Mouse (Mus musculus) forebrain, embryonic 12.5 days (tissue): ENCODE data around the gene Ebf1. TPM values are rescaled to one million over a fixed set of nuclear protein-coding genes. Genes with fewer than 3 reads are reported as not detected.

ENCODE experiments used
- ATAC-seq: fragments of 200-750 bp; cut with Nextera tagmentation; 2 replicates; pipeline ENCODE4 v1.8.0; 2017; ENCODE audit warnings: moderate TSS enrichment; ENCODE audit not compliant: low FRiP score
- H3K27ac ChIP-seq: fragments of 300-500 bp; sonication (generic); 2 replicates; pipeline ENCODE4 v1.5.1; 2016; ENCODE audit warnings: mild to moderate bottlenecking
- H3K27me3 ChIP-seq: fragments of 300-500 bp; sonication (generic); 2 replicates; pipeline ENCODE4 v1.6.1; 2016; ENCODE audit warnings: mild to moderate bottlenecking
- H3K36me3 ChIP-seq: fragments of 300-500 bp; sonication (generic); replicated peaks from 2 replicates; pipeline ENCODE4 v1.6.1; 2016; ENCODE audit warnings: mild to moderate bottlenecking
- H3K4me1 ChIP-seq: fragments of 300-500 bp; sonication (generic); 2 replicates; pipeline ENCODE4 v1.6.1; 2016
- H3K4me2 ChIP-seq: fragments of 300-500 bp; sonication (generic); 2 replicates; pipeline ENCODE4 v1.6.1; 2016; ENCODE audit warnings: mild to moderate bottlenecking, moderate library complexity
- H3K4me3 ChIP-seq: fragments of 300-500 bp; sonication (generic); replicated peaks from 2 replicates; pipeline ENCODE4 v1.5.1; 2016; ENCODE audit warnings: mild to moderate bottlenecking
- H3K9ac ChIP-seq: fragments of 300-500 bp; sonication (generic); 2 replicates; pipeline ENCODE4 v1.6.1; 2016; ENCODE audit warnings: mild to moderate bottlenecking
- H3K9me3 ChIP-seq: fragments of 300-500 bp; sonication (generic); 2 replicates; pipeline ENCODE4 v1.6.1; 2016
- WGBS: fragments of 180-500 bp; shearing (Covaris S2); methylation state at CpG from one replicate; pipeline ENCODE4 v1.1.7; 2016; 5-methylcytosine and 5-hydroxymethylcytosine counted together
- polyA plus RNA-seq: library from polyadenylated mRNA; unstranded; fragments of >200 nt; fragmentation: Nextera tagmentation; extraction: Ambion mirVana; gene quantifications from 2 replicates; pipeline ENCODE4 v1.2.1, GENCODE M21; 2016

Ebf1 gene
- polyA plus RNA-seq, 1 experiment from 2014 or later: 26.8 TPM

DNA sequence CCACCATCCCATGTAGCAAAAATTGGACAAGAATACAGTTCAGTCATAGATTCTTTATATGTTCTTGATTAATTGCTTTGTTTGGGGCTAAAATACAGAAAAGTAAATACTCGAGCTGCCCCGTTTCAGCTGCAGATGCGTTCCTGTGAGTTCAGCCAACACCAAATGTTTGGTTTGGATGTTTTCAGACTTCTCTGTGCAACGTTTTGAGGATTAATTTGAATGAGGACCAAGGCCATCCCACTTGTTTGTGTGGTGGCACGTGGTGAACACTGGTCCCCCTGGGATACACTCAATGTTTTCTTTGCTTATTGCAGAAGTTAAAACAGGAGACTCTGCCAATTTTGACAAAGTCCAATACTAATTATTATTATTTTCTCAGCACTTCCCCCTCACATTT is 289.3 kb downstream of the Ebf1 start:
- no peak for ATAC-seq
- Histone ChIP-seq H3K27me3 (peaks cover 16% of the 10 kb centered on the region), H3K4me3 (no peak overlapping the region), H3K9me3 (no peaks in the 10 kb centered on the region), H3K36me3 (no peaks in the 10 kb centered on the region), H3K4me1 (peaks cover 22% of the 10 kb centered on the region), H3K4me2 (no peak overlapping the region), H3K9ac (no peak overlapping the region), H3K27ac (no peak overlapping the region)
- 77% methylated on average over 5 of the region's 5 CpGs for WGBS

DNA sequence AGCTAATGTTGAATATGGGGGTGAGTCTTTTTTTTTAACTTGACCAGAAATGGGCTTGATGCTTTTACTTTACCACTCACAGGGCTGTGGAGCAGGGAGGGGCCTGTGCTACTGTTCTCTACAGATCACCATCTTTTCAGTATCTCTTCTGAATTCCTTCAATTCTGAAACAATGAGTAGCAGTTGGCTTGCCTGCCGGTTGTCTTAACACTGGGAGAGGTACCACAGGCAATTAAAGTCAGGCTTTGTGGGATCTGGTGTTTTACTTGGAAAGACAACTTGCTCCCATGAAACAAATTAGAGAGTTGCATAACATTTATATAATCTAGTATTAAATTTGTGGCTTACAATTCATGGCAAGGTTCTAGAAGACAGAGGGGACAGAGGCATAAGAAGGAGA is 294.6 kb downstream of the Ebf1 start:
- no peak for ATAC-seq
- no peaks in the 10 kb centered on the region for H3K9me3 ChIP-seq
- H3K36me3 ChIP-seq: no peaks in the 10 kb centered on the region
- H3K4me1 ChIP-seq: no peaks in the 10 kb centered on the region
- 0 out of 2 replicates have a peak, but pooled peaks cover 6% of the 10 kb centered on the region for H3K27me3 ChIP-seq
- 19% methylated on average over 1 of the region's 1 CpGs for WGBS
- H3K27ac ChIP-seq: no peak overlapping the region
- no peak overlapping the region for H3K4me3 ChIP-seq
- H3K4me2 ChIP-seq: no peak overlapping the region
- no peak overlapping the region for H3K9ac ChIP-seq

DNA sequence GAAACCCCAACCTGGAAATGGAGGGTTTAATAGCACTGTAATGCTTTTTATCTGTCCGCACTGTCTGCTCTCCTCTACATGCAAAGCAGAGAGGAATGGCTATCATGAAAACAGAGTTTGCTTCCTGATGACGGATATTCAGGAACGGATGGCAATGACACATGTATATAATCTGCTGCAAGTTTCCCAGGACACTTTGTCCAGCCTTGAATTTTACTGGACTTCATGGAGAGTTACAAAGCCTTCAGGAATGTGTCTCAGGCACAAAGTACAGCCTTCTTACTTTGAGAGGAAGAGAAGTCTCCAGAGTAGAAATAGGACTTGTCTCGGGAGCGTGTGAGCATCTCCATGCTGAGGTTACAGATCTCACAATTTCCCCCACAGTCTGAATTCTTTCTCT is 296.7 kb downstream of the Ebf1 start:
- Histone ChIP-seq H3K4me2 (no peak overlapping the region), H3K27ac (no peak overlapping the region), H3K9ac (no peak overlapping the region), H3K27me3 (0 out of 2 replicates have a peak, but pooled peaks cover 4% of the 10 kb centered on the region), H3K4me1 (no peaks in the 10 kb centered on the region), H3K36me3 (no peaks in the 10 kb centered on the region), H3K9me3 (no peaks in the 10 kb centered on the region), H3K4me3 (no peak overlapping the region)
- WGBS: 94% methylated on average over 5 of the region's 5 CpGs
- no peak for ATAC-seq

DNA sequence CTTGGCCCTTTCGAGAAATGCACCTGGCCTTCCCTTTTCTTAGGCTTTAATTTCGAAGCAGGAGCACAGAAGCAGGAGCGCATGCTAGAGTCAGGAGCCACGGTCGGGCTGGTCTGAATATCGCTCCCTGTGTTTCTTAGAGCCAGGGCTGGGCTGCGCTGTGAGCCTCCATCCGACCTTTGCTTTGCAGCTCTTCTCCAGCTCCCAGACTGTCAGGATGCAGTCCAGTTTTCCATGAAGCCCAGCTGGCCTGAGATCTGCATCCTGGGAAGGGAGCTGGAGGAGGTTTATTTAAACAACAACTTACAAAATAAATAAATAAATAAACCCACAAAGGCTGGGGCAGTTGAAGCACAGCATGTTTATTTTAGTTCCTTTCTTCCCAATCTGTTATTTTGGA is 299.9 kb downstream of the Ebf1 start:
- 71% methylated on average over 8 of the region's 8 CpGs for WGBS
- H3K9me3 ChIP-seq: no peaks in the 10 kb centered on the region
- no peaks in the 10 kb centered on the region for H3K36me3 ChIP-seq
- H3K4me3 ChIP-seq: no peak overlapping the region
- no peaks in the 10 kb centered on the region for H3K4me1 ChIP-seq
- no peak overlapping the region for H3K4me2 ChIP-seq
- 0 out of 2 replicates have a peak, but pooled peaks cover 4% of the 10 kb centered on the region for H3K27me3 ChIP-seq
- ATAC-seq: no peak
- no peak overlapping the region for H3K9ac ChIP-seq
- H3K27ac ChIP-seq: no peak overlapping the region

DNA sequence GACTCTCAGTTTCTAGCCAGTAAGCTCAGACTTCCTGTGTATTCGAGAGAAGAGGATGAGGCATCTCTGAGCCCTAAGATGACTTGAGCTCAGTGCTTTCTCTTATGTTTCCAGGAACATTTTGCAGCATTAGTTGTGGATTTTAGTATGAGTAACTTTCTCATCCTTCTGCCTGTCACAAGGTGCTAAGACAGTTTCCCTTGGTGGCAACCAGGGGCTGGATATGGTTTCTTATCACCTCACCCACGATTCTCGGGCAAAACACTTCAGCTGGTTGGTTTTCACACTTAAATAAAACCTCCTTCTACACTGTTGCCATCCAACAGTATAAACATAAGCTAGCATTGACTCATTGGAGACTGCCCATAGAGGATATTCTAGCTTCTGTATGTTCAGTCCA is 306.0 kb downstream of the Ebf1 start:
- no peaks in the 10 kb centered on the region for H3K36me3 ChIP-seq
- WGBS: 86% methylated on average over 3 of the region's 3 CpGs
- no peak overlapping the region for H3K27ac ChIP-seq
- H3K4me2 ChIP-seq: no peak overlapping the region
- H3K9ac ChIP-seq: no peak overlapping the region
- H3K4me1 ChIP-seq: peaks cover 5% of the 10 kb centered on the region; the same call in 1 of the 2 replicates
- H3K9me3 ChIP-seq: no peaks in the 10 kb centered on the region
- no peaks in the 10 kb centered on the region for H3K27me3 ChIP-seq
- no peak overlapping the region for H3K4me3 ChIP-seq
- no peak for ATAC-seq

DNA sequence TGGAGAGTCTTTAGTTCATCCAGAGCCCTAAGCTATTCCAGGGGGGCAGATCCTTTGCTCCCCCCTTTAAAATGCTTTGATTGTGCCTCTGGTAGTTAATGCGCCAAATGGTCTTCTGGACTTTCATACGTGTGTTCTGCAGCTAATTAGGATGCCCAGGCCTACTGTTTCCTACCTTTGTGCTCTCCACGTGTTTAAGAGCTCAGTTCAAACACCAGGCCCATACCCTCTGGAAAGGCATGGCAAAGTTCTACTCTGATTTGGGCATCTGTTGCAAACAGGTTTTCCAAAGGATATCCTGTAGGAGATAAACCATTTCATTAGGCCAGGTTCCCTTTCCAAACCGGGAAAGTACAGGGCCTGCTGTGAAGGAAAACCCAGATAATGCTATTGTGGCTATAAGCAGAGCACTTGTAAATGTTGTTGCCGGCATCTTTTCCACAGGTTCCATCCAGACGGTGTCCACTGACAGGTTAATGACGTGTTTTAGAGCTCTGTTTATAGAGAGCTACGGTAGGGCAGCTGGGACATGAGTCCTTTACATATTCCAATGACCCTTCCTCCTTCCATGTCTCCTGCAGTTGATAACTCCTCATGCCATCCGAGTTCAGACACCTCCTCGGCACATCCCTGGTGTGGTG is 306.9 kb downstream of the Ebf1 start:
- Histone ChIP-seq H3K9ac (no peak overlapping the region), H3K27me3 (no peaks in the 10 kb centered on the region), H3K36me3 (no peaks in the 10 kb centered on the region), H3K27ac (no peak overlapping the region), H3K4me2 (no peak overlapping the region), H3K4me3 (no peak overlapping the region), H3K4me1 (peaks cover 5% of the 10 kb centered on the region; the same call in 1 of the 2 replicates), H3K9me3 (no peaks in the 10 kb centered on the region)
- 85% methylated on average over 10 of the region's 10 CpGs for WGBS
- ATAC-seq: no peak

DNA sequence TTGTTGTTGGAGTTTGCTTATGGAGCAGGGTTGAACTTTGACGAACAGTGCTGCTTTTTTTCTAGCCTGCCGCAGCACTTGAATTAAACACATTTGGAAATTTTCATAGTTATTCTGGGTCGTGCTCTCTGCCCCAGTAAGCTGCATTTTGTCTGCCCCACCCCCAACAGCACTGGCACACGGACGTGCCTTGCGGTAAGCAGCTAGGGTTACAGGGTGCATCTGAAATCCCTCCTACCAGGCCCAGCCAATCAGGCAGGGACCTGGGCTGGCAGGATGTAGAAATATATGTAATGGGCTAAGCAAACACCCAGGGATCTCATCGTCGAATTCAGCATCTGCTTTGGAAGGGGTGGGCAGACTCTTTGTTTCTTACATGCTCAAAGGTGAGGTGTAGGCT is 307.8 kb downstream of the Ebf1 start:
- ATAC-seq: no peak
- H3K9ac ChIP-seq: no peak overlapping the region
- H3K9me3 ChIP-seq: no peaks in the 10 kb centered on the region
- WGBS: 45% methylated on average over 8 of the region's 8 CpGs
- no peaks in the 10 kb centered on the region for H3K27me3 ChIP-seq
- H3K4me3 ChIP-seq: no peak overlapping the region
- no peak overlapping the region for H3K27ac ChIP-seq
- no peak overlapping the region for H3K4me2 ChIP-seq
- peaks cover 5% of the 10 kb centered on the region; the same call in 1 of the 2 replicates for H3K4me1 ChIP-seq
- no peaks in the 10 kb centered on the region for H3K36me3 ChIP-seq

DNA sequence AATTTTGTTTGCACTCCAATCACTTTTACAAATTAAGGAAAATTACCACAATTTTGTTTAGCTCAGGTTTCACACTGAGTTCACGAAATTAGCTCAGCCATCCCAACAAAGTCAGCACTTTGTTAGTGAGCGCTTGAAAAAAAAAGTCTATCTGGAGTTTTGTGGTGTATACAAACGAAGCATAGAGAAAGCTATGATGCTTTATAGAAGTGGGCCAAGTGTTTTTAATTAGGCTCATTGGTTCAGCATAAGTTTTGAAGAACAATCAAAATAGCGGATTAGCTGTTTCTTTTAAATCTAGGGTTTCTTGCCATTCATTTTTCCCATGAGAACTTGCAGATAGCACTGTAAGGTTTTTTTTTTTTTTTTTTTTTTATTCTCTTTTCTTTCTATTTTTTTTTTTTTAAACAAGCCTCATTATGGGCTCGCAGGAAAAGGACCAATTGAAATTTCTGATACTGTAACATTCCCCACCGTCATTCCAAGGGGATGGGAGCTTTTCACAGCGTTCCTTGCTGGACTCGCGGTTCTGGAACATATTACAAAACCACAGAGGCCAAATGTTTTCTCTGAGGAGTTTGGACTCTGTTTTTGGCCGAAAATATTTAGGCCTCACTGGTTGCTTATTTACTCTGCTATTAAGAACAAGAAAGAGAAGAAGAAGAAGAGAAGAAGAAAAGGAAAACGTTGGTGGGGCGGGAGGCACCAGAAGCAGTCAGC is 308.8 kb downstream of the Ebf1 start:
- H3K9ac ChIP-seq: no peak overlapping the region
- 66% methylated on average over 12 of the region's 12 CpGs for WGBS
- no peak for ATAC-seq
- H3K4me3 ChIP-seq: no peak overlapping the region
- H3K27ac ChIP-seq: no peak overlapping the region
- H3K27me3 ChIP-seq: no peaks in the 10 kb centered on the region
- H3K4me2 ChIP-seq: no peak overlapping the region
- H3K36me3 ChIP-seq: no peaks in the 10 kb centered on the region
- no peaks in the 10 kb centered on the region for H3K9me3 ChIP-seq
- peaks cover 5% of the 10 kb centered on the region; the same call in 1 of the 2 replicates for H3K4me1 ChIP-seq

DNA sequence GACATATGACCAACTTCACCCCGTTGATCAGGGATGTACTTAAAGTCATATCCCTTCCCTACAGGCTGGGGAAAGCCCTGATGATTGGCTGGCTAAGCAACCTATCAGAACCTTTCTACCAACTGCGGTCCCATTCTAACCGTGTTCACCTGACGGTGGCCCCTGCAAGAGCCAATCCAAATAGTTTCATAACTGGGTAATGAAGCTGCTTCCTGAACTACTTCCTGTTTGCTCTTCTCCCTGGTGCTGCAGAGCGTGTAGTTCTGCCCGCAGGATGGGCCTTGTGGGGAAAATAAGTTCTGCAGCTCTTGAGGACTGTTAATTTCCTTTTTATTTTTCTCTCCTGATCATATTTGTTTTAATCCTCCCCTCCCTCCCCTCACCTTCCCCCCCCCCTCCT is 311.3 kb downstream of the Ebf1 start:
- Histone ChIP-seq H3K9me3 (no peaks in the 10 kb centered on the region), H3K4me3 (no peak overlapping the region), H3K36me3 (no peaks in the 10 kb centered on the region), H3K27ac (no peak overlapping the region), H3K4me1 (peaks cover 5% of the 10 kb centered on the region), H3K27me3 (no peaks in the 10 kb centered on the region), H3K4me2 (no peak overlapping the region), H3K9ac (no peak overlapping the region)
- no peak for ATAC-seq
- 96% methylated on average over 6 of the region's 6 CpGs for WGBS

DNA sequence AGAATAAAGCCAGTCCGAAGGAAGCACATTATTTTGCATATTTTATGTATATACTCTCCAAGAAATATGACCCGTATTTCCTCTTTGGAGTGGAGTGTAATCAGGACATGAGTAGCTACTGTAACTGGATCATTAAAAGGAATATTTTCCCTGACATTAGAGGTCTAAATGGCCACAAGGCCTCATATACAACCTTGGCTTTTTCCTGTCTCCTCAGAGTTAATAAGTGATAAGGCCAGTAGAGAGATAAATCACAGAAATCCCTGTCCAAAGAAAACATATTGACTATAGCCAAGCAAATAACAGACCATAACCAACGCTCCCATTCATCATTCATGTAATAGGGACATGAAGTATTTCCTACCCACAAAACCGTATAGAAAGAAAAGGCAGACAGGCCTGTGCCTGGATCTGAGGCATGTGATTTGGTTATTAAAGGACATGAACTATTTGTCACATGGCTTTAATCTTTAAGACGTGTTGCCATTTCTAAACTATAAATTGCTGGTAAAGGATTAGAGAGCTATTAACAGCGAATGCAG is 315.9 kb downstream of the Ebf1 start:
- 80% methylated on average over 6 of the region's 6 CpGs for WGBS
- no peaks in the 10 kb centered on the region for H3K9me3 ChIP-seq
- no peak overlapping the region for H3K4me3 ChIP-seq
- H3K36me3 ChIP-seq: no peaks in the 10 kb centered on the region
- H3K9ac ChIP-seq: no peak overlapping the region
- no peaks in the 10 kb centered on the region for H3K27me3 ChIP-seq
- no peaks in the 10 kb centered on the region; the same call in 1 of the 2 replicates for H3K4me1 ChIP-seq
- no peak overlapping the region for H3K27ac ChIP-seq
- no peak overlapping the region for H3K4me2 ChIP-seq
- no peak for ATAC-seq

DNA sequence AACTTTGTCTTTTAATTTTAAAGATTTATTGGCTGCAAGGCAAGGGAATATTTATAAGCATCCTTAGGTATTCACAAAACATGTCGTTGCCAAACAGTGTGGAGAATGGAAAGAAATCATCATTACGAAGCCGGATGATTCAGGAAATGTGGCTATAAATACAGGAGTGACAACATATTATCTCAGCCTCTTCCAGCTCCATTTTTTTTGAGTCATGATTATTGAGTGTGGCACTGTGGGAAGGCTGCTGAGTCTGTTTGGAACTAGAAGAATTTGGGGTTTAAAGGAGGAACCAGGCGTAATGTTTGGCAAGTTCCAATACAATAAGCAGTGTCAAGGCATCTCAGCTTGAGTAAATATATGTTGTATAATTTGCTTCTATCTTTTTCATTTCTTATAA is 326.7 kb downstream of the Ebf1 start:
- Histone ChIP-seq H3K4me3 (no peak overlapping the region), H3K27me3 (no peaks in the 10 kb centered on the region), H3K9me3 (no peaks in the 10 kb centered on the region), H3K27ac (no peak overlapping the region), H3K9ac (no peak overlapping the region), H3K4me2 (no peak overlapping the region), H3K4me1 (no peaks in the 10 kb centered on the region), H3K36me3 (no peaks in the 10 kb centered on the region)
- WGBS: 88% methylated on average over 4 of the region's 4 CpGs
- ATAC-seq: no peak

DNA sequence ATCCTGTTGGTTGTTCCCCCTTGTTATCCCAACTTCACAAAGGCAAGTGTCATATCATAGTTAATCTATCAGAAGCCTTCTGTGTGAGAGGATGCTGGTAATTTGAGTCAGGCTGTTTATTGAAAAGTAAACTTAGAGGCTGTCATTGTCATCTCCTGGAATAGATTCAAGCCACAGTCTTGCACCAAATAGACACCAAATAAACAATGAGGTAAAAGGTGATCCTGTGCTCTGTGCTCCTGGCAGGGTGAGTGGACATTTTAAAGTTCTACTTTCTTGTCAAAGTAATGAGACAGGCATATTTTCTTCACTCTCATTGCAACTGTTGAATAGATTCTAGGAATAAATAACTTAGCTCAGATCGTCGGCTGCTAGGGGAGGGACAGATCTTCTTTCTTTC is 327.3 kb downstream of the Ebf1 start:
- Histone ChIP-seq H3K9ac (no peak overlapping the region), H3K4me2 (no peak overlapping the region), H3K9me3 (no peaks in the 10 kb centered on the region), H3K4me1 (no peaks in the 10 kb centered on the region), H3K27me3 (no peaks in the 10 kb centered on the region), H3K36me3 (no peaks in the 10 kb centered on the region), H3K27ac (no peak overlapping the region), H3K4me3 (no peak overlapping the region)
- no peak for ATAC-seq
- 91% methylated on average over 2 of the region's 2 CpGs for WGBS

DNA sequence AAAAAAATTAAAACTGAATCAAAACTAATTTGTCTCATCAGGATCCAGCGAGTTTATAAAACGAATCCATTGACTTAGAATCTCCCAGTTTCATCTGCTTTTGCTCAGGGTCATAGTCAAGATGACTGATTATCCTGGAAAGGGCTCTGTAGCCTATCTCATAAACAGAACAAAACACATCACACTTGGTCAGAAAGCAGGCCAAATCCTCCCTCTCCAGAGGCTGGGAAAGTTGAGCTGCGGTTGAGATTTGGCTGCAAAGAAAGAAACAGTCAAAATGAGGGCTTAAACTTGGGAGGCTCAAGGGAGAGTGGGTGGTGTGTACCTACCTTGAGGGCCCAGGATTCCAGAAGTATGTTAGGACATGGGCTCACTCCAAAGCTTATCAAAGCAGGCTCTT is 329.5 kb downstream of the Ebf1 start:
- no peaks in the 10 kb centered on the region for H3K27me3 ChIP-seq
- H3K9ac ChIP-seq: no peak overlapping the region
- ATAC-seq: no peak
- H3K9me3 ChIP-seq: no peaks in the 10 kb centered on the region
- H3K4me1 ChIP-seq: no peaks in the 10 kb centered on the region
- no peak overlapping the region for H3K4me2 ChIP-seq
- H3K27ac ChIP-seq: no peak overlapping the region
- H3K4me3 ChIP-seq: no peak overlapping the region
- WGBS: 86% methylated on average over 3 of the region's 3 CpGs
- no peaks in the 10 kb centered on the region for H3K36me3 ChIP-seq
